Mouse (Mus musculus) liver, postnatal 0 days (tissue): ENCODE data around the gene Fam185a.

ENCODE experiments used
- CTCF ChIP-seq: sonication (generic); IDR thresholded peaks from 2 replicates; pipeline ENCODE4 v1.5.1; 2016; ENCODE audit warnings: antibody characterized with exemption, low read depth
- EP300 ChIP-seq: IDR thresholded peaks from 2 replicates; pipeline ENCODE4 v1.6.1; 2016; ENCODE audit warnings: antibody characterized with exemption, low read depth, mild to moderate bottlenecking

- TF ChIP-seq CTCF (no peak), EP300 (no peak)
Observed at GRCm38 (mm10) chr5:21388855-21389254, 35.9 kb upstream of the Fam185a start.
